Mouse (Mus musculus): ENCODE measurements around the gene Gm12185. TPM values are rescaled to one million over a fixed set of nuclear protein-coding genes. Genes with fewer than 3 reads are reported as not detected.
"Not testable (repeated sequence)": the region's sequence is repeated elsewhere in the genome, so short reads cannot be mapped to it uniquely, and the experiment has no call there.

Gm12185 gene
- polyA plus RNA-seq (2016; fragmentation: Nextera tagmentation; extraction: Ambion mirVana), result not detected in 2 replicates

- 77% methylated on average over 4 of the region's 4 CpGs for WGBS
- not testable (repeated sequence) for DNase-seq (ENCODE audit: low spot score); H3K36me3 ChIP-seq; H3K4me1 ChIP-seq; H3K27me3 ChIP-seq (ENCODE audit: low read depth, poor library complexity, severe bottlenecking); H3K27ac ChIP-seq (replicated peaks); H3K4me3 ChIP-seq; H3K9me3 ChIP-seq (replicated peaks)
Measured at GRCm38 (mm10) chr11:48991740-48992520, at the start of gene Gm12185. Gene Gm12185, minus strand, starts transcription at chr11:48992226.

GRCm38 (mm10) chr11:49012074-49012473 lies 20.0 kb upstream of the Gm12185 start:
- H3K27ac ChIP-seq (replicated peaks); H3K4me1 ChIP-seq; DNase-seq (ENCODE audit: low spot score); H3K36me3 ChIP-seq; H3K9me3 ChIP-seq (replicated peaks); H3K27me3 ChIP-seq (ENCODE audit: low read depth, poor library complexity, severe bottlenecking); H3K4me3 ChIP-seq: not testable (repeated sequence)

- not testable (repeated sequence) for H3K27me3 ChIP-seq (ENCODE audit: low read depth, poor library complexity, severe bottlenecking); H3K36me3 ChIP-seq; H3K4me1 ChIP-seq; H3K9me3 ChIP-seq (replicated peaks); H3K4me3 ChIP-seq; H3K27ac ChIP-seq (replicated peaks); DNase-seq (ENCODE audit: low spot score)
- 60% methylated on average over 1 of the region's 1 CpGs for WGBS
Measured at GRCm38 (mm10) chr11:49006785-49007184, 14.8 kb upstream of the Gm12185 start.

- not testable (repeated sequence) for H3K4me1 ChIP-seq; DNase-seq (ENCODE audit: low spot score); H3K27me3 ChIP-seq (ENCODE audit: low read depth, poor library complexity, severe bottlenecking); H3K4me3 ChIP-seq; H3K36me3 ChIP-seq; H3K9me3 ChIP-seq (replicated peaks); H3K27ac ChIP-seq (replicated peaks)
- WGBS, result 75% methylated on average over 2 of the region's 2 CpGs
Measured at GRCm38 (mm10) chr11:49006317-49006716, 14.3 kb upstream of the Gm12185 start.

- not testable (repeated sequence) for DNase-seq (ENCODE audit: low spot score); H3K27me3 ChIP-seq (ENCODE audit: low read depth, poor library complexity, severe bottlenecking); H3K4me3 ChIP-seq; H3K4me1 ChIP-seq; H3K27ac ChIP-seq (replicated peaks); H3K9me3 ChIP-seq (replicated peaks); H3K36me3 ChIP-seq
- WGBS, result 82% methylated on average over 1 of the region's 1 CpGs
Measured at GRCm38 (mm10) chr11:49000411-49000810, 8.4 kb upstream of the Gm12185 start.

GRCm38 (mm10) chr11:48994018-48994417 lies 2.0 kb upstream of the Gm12185 start, which contains the start of gene Tgtp1:
Gene Tgtp1, minus strand, starts transcription at chr11:48994172.
- not testable (repeated sequence) for H3K27me3 ChIP-seq (ENCODE audit: low read depth, poor library complexity, severe bottlenecking); H3K9me3 ChIP-seq (replicated peaks); H3K36me3 ChIP-seq; H3K4me1 ChIP-seq; H3K27ac ChIP-seq (replicated peaks); DNase-seq (ENCODE audit: low spot score); H3K4me3 ChIP-seq
- 78% methylated on average over 2 of the region's 2 CpGs for WGBS

GRCm38 (mm10) chr11:48993296-48993695 lies 1.3 kb upstream of the Gm12185 start:
- not testable (repeated sequence) for H3K27me3 ChIP-seq (ENCODE audit: low read depth, poor library complexity, severe bottlenecking); DNase-seq (ENCODE audit: low spot score); H3K4me1 ChIP-seq; H3K4me3 ChIP-seq; H3K9me3 ChIP-seq (replicated peaks); H3K27ac ChIP-seq (replicated peaks); H3K36me3 ChIP-seq
- WGBS, result 79% methylated on average over 10 of the region's 10 CpGs

- H3K27ac ChIP-seq (replicated peaks); H3K27me3 ChIP-seq (ENCODE audit: low read depth, poor library complexity, severe bottlenecking); H3K4me3 ChIP-seq; H3K4me1 ChIP-seq; H3K9me3 ChIP-seq (replicated peaks); DNase-seq (ENCODE audit: low spot score); H3K36me3 ChIP-seq: not testable (repeated sequence)
- 81% methylated on average over 2 of the region's 2 CpGs for WGBS
Measured at GRCm38 (mm10) chr11:48989981-48990380, 2.0 kb downstream of the Gm12185 start.

GRCm38 (mm10) chr11:48988219-48988618 lies 3.8 kb downstream of the Gm12185 start:
- DNase-seq (ENCODE audit: low spot score); H3K9me3 ChIP-seq (replicated peaks); H3K4me3 ChIP-seq; H3K36me3 ChIP-seq; H3K4me1 ChIP-seq; H3K27ac ChIP-seq (replicated peaks); H3K27me3 ChIP-seq (ENCODE audit: low read depth, poor library complexity, severe bottlenecking): not testable (repeated sequence)
- 76% methylated on average over 2 of the region's 3 CpGs for WGBS

- not testable (repeated sequence) for H3K9me3 ChIP-seq (replicated peaks); H3K4me3 ChIP-seq; H3K4me1 ChIP-seq; H3K36me3 ChIP-seq; H3K27me3 ChIP-seq (ENCODE audit: low read depth, poor library complexity, severe bottlenecking); H3K27ac ChIP-seq (replicated peaks); DNase-seq (ENCODE audit: low spot score)
- WGBS, result no CpG with 5 or more reads among the region's 3 CpGs
Measured at GRCm38 (mm10) chr11:48982848-48983247, 9.2 kb downstream of the Gm12185 start.

GRCm38 (mm10) chr11:48980052-48980451 lies 12.0 kb downstream of the Gm12185 start:
- H3K27ac ChIP-seq (replicated peaks); H3K36me3 ChIP-seq; H3K27me3 ChIP-seq (ENCODE audit: low read depth, poor library complexity, severe bottlenecking); DNase-seq (ENCODE audit: low spot score); H3K4me1 ChIP-seq; H3K9me3 ChIP-seq (replicated peaks); H3K4me3 ChIP-seq: not testable (repeated sequence)
- WGBS, result no CpG with 5 or more reads among the region's 5 CpGs

GRCm38 (mm10) chr11:48979251-48979650 lies 12.8 kb downstream of the Gm12185 start, which contains the start of gene 9930111J21Rik1:
Gene 9930111J21Rik1, minus strand, starts transcription at chr11:48979398.
- H3K9me3 ChIP-seq (replicated peaks); DNase-seq (ENCODE audit: low spot score); H3K36me3 ChIP-seq; H3K4me3 ChIP-seq; H3K27ac ChIP-seq (replicated peaks); H3K27me3 ChIP-seq (ENCODE audit: low read depth, poor library complexity, severe bottlenecking); H3K4me1 ChIP-seq: not testable (repeated sequence)
- no CpG with 5 or more reads among the region's 3 CpGs for WGBS

- no CpG with 5 or more reads among the region's 1 CpGs for WGBS
- not testable (repeated sequence) for H3K4me3 ChIP-seq, H3K36me3 ChIP-seq
Measured at GRCm38 (mm10) chr11:48978240-48978939, 13.6 kb downstream of the Gm12185 start, which contains the start of gene Olfr56. Gene Olfr56, plus strand, starts transcription at chr11:48978889.

More at GRCm38 (mm10) chr11:48978240-48978939, 13.6 kb downstream of the Gm12185 start, which contains the start of gene Olfr56:
- not testable (repeated sequence) for H3K4me1 ChIP-seq; DNase-seq (ENCODE audit: low spot score); H3K27ac ChIP-seq (replicated peaks); H3K27me3 ChIP-seq (ENCODE audit: low read depth, poor library complexity, severe bottlenecking); H3K9me3 ChIP-seq (replicated peaks)
